In the genomic region with DNA sequence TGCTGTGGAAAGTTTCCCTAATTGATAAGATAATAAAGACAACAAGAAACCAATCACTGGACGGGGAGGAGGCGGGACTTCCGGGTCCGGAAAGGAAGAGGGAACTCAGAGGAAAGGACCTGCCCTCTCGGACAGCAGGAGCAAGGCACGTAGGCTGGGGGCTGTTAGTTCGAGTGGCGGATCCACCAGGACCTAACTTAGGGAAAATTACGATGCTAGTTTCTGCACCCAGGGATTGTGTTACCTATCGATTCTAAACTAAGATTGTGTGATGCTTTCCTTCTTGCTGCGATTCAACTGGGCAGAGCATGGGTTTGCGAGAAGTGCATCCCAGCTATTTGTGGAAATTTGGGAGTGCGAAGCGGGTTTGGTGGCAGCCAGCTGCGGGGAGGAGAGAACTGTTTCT, we compare ENCODE assay signal across 8 mouse cellular contexts.
DNase-seq lines count a peak whose midpoint lies in the region; ATAC-seq lines count a peak whose summit lies in the region.

No protein-coding gene starts in this region.

- no peaks in the 10 kb centered on the region for H3K27me3 ChIP-seq in intestine, embryonic 15.5 days (replicated peaks)
- no peaks in the 10 kb centered on the region for H3K27me3 ChIP-seq in limb, embryonic 10.5 days (ENCODE audit: low read depth, poor library complexity, severe bottlenecking)
- no peaks in the 10 kb centered on the region for H3K27me3 ChIP-seq in midbrain, embryonic 10.5 days (ENCODE audit: low read depth, poor library complexity, severe bottlenecking)

- peak overlapping the region; percentile 57 for H3K9ac ChIP-seq in intestine, embryonic 15.5 days

- no peaks in the 10 kb centered on the region for H3K36me3 ChIP-seq in intestine, embryonic 15.5 days
- no peaks in the 10 kb centered on the region for H3K36me3 ChIP-seq in limb, embryonic 10.5 days
- no peaks in the 10 kb centered on the region for H3K36me3 ChIP-seq in midbrain, embryonic 10.5 days

- H3K9me3 ChIP-seq in intestine, embryonic 15.5 days, result no peaks in the 10 kb centered on the region
- H3K9me3 ChIP-seq in limb, embryonic 10.5 days (replicated peaks), result no peaks in the 10 kb centered on the region
- no peaks in the 10 kb centered on the region for H3K9me3 ChIP-seq in midbrain, embryonic 10.5 days (replicated peaks)

- H3K4me1 ChIP-seq in intestine, embryonic 15.5 days (replicated peaks), result 0 out of 2 replicates have a peak, but pooled peaks cover 2% of the 10 kb centered on the region
- 0 out of 2 replicates have a peak, but pooled peaks cover 2% of the 10 kb centered on the region for H3K4me1 ChIP-seq in limb, embryonic 10.5 days
- peaks cover 12% of the 10 kb centered on the region for H3K4me1 ChIP-seq in midbrain, embryonic 10.5 days

- ATAC-seq in intestine, embryonic 15.5 days, result peak; percentile 83
- no peak for ATAC-seq in activated CD4-positive, CD25-positive, alpha-beta regulatory T cell, adult 4 months

- WGBS in intestine, embryonic 15.5 days, result 3% methylated on average over 15 of the region's 15 CpGs
- WGBS in limb, embryonic 10.5 days, result under 1% methylated on average over 15 of the region's 15 CpGs
- WGBS in midbrain, embryonic 10.5 days, result under 1% methylated on average over 15 of the region's 15 CpGs

- peak overlapping the region; percentile 62 for H3K4me3 ChIP-seq in intestine, embryonic 15.5 days (replicated peaks)
- peak overlapping the region; percentile 71 for H3K4me3 ChIP-seq in limb, embryonic 10.5 days
- H3K4me3 ChIP-seq in midbrain, embryonic 10.5 days, result peak overlapping the region; percentile 74

- peak overlapping the region; percentile 88 for H3K4me2 ChIP-seq in intestine, embryonic 15.5 days (replicated peaks)

- H3K27ac ChIP-seq in intestine, embryonic 15.5 days, result 0 out of 2 replicates have a peak overlapping the region, but pooled peaks have one; percentile 28
- H3K27ac ChIP-seq in limb, embryonic 10.5 days, result peak overlapping the region; percentile 82
- H3K27ac ChIP-seq in midbrain, embryonic 10.5 days (replicated peaks), result peak overlapping the region; percentile 87

- DNase-seq in adrenal gland, postnatal 14 days, result peak; percentile 85
- DNase-seq in embryo, embryonic 11 days, result peak; percentile 86
- DNase-seq in gastrocnemius, postnatal 25 days, result peak; percentile 68
- peak; percentile 84 for DNase-seq in limb, embryonic 10.5 days (ENCODE audit: low spot score)
- DNase-seq in midbrain, embryonic 10.5 days (ENCODE audit: low spot score), result peak; percentile 84
- DNase-seq in right cerebral cortex, postnatal 36 days (ENCODE audit: low spot score in 2 of 2), result peak; percentile 48 to 67

Comparison
In these comparisons a context has a peak if more than half of its experiments do, and no peak if none do; other contexts are left out.
1. H3K27ac ChIP-seq: peak in every context shown above with its lines; median percentile 87 in midbrain, embryonic 10.5 days; 82 in limb, embryonic 10.5 days; 28 in intestine, embryonic 15.5 days.